Mouse (Mus musculus) thymus, postnatal 0 days (tissue): ENCODE measurements around the gene Sept8. TPM values are rescaled to one million over a fixed set of nuclear protein-coding genes. Genes with fewer than 3 reads are reported as not detected.

Experiments used
- DNase-seq: peaks from one replicate; pipeline ENCODE4 v3.0.0-alpha.2; 2015; ENCODE audit warnings: low spot score
- polyA plus RNA-seq: library from polyadenylated mRNA; unstranded; fragments of >200 nt; fragmentation: Nextera tagmentation; extraction: Ambion mirVana; gene quantifications from 2 replicates; pipeline ENCODE4 v1.2.1, GENCODE M21; 2015

The Sept8 gene
- polyA plus RNA-seq, 1 experiment from 2014 or later: 12.1 TPM

- peak; percentile 95 for DNase-seq
Observed at GRCm38 (mm10) chr11:53567224-53568014, 48.4 kb downstream of the Sept8 start, which contains the start of gene Kif3a. Gene Kif3a (plus strand): TSS chr11:53567379.

- no peak for DNase-seq
Observed at GRCm38 (mm10) chr11:53580562-53580961, 61.5 kb downstream of the Sept8 start.

GRCm38 (mm10) chr11:53583151-53583550 lies 64.1 kb downstream of the Sept8 start:
- no peak for DNase-seq

- peak; percentile 31 for DNase-seq
Observed at GRCm38 (mm10) chr11:53584849-53585248, 65.8 kb downstream of the Sept8 start.

- no peak for DNase-seq
Observed at GRCm38 (mm10) chr11:53585510-53585909, 66.5 kb downstream of the Sept8 start.

- no peak for DNase-seq
Observed at GRCm38 (mm10) chr11:53588279-53588678, 69.2 kb downstream of the Sept8 start.

GRCm38 (mm10) chr11:53590368-53590768 lies 71.3 kb downstream of the Sept8 start:
- DNase-seq: peak; percentile 70

GRCm38 (mm10) chr11:53591116-53591515 lies 72.1 kb downstream of the Sept8 start:
- DNase-seq: no peak

Other genes with a start within 250 kb of the Sept8 start
- 99.0 and 106 TPM in 2 replicates for gene Hspa4, start 218.8 kb upstream of the Sept8 start, polyA plus RNA-seq
- 28.6 and 30.1 TPM in 2 replicates for gene Zcchc10, start 194.6 kb upstream of the Sept8 start, polyA plus RNA-seq
- 27.1 and 36.1 TPM in 2 replicates for gene Aff4, start 168.4 kb upstream of the Sept8 start, polyA plus RNA-seq
- gene Leap2, start 96.1 kb upstream of the Sept8 start, polyA plus RNA-seq: 0.29 TPM in 1 of 2 replicates, not detected in the other
- gene Uqcrq, start 88.4 kb upstream of the Sept8 start, polyA plus RNA-seq: 929 and 986 TPM in 2 replicates
- gene Gdf9, start 88.2 kb upstream of the Sept8 start, polyA plus RNA-seq: 0.36 and 1.1 TPM in 2 replicates
- gene Gm10447, start 62.1 kb upstream of the Sept8 start, polyA plus RNA-seq: not detected in 2 replicates
- gene Shroom1, start 62.1 kb upstream of the Sept8 start, polyA plus RNA-seq: 0.27 and 0.42 TPM in 2 replicates
- not detected in 2 replicates for gene Gm9837, start 48.8 kb upstream of the Sept8 start, polyA plus RNA-seq
- gene Gm9945, start 39.1 kb upstream of the Sept8 start, polyA plus RNA-seq: not detected in 2 replicates
- 0.05 and 0.15 TPM in 2 replicates for gene Sowaha, start 39.0 kb upstream of the Sept8 start, polyA plus RNA-seq
- 23.8 and 25.1 TPM in 2 replicates for gene Kif3a, start 48.1 kb downstream of the Sept8 start, polyA plus RNA-seq
- gene Il4, start 99.4 kb downstream of the Sept8 start, polyA plus RNA-seq: 1.2 and 1.5 TPM in 2 replicates
- gene Il13, start 115.4 kb downstream of the Sept8 start, polyA plus RNA-seq: 1.0 and 1.3 TPM in 2 replicates
- gene Rad50, start 188.1 kb downstream of the Sept8 start, polyA plus RNA-seq: 40.0 and 44.8 TPM in 2 replicates
- gene Il5, start 201.5 kb downstream of the Sept8 start, polyA plus RNA-seq: 0.55 and 0.81 TPM in 2 replicates